Mouse (Mus musculus) retina, postnatal 1 day (tissue): ENCODE results near the gene Cyb5rl.
"Not testable (repeated sequence)": the region's sequence is repeated elsewhere in the genome, so short reads cannot be mapped to it uniquely, and the experiment has no call there.

Experiments
- DNase-seq: peaks from one replicate; pipeline ENCODE4 v3.0.0-alpha.2; 2012

Cyb5rl gene

DNA sequence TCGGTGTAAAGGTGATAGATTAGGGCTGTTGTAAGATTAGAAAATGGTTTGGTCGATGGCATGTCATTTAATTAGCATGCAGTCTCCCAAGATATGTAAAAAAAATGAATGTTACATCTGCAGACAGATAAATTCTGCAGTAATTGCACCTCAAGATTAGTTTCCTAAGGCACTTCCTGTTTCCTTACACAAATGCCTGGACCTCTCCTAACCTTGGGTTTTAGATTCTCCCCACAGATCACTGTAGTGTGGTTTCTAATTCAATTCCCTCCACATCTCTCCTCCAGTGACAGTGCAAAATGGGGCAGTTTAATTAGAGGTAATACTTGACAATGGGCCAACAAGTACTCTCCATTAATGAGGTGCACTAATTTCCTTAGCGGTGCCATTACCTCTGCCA is 3.6 kb upstream of the Cyb5rl start:
- no peak for DNase-seq

DNA sequence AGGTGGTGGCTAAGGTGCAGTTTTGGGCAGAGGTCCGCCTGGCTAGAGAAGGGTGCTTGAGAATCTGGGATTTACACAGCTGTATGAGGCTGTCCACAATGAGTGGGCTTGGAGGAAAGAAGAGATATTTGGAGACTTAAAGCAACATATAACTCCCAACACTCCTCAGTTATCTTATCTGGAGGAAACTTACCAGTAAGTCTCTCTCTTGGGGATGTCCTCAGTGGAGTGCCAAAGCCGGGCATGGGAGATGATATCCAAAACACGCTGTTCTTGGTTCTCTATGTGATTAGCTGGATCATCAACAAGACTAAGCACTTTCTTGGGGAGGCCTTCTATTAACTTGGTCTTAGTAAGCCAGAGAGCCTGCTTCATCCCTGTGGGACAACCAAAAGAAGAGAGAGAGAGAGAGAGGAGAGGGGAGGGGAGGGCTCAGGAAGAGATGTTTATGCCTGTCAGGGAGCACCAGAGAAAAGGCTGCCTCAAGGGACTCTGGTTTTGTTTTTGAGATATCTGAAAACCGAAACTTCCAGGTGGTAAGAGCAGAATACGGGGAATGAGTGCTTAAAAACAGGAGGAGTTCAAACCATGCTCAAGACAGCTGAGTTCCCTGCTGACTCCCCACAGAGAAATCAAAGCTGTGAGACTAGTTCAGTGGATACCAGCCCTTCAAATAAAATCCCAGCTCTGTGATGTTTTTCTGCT is 2.2 kb upstream of the Cyb5rl start:
- DNase-seq, result no peak

DNA sequence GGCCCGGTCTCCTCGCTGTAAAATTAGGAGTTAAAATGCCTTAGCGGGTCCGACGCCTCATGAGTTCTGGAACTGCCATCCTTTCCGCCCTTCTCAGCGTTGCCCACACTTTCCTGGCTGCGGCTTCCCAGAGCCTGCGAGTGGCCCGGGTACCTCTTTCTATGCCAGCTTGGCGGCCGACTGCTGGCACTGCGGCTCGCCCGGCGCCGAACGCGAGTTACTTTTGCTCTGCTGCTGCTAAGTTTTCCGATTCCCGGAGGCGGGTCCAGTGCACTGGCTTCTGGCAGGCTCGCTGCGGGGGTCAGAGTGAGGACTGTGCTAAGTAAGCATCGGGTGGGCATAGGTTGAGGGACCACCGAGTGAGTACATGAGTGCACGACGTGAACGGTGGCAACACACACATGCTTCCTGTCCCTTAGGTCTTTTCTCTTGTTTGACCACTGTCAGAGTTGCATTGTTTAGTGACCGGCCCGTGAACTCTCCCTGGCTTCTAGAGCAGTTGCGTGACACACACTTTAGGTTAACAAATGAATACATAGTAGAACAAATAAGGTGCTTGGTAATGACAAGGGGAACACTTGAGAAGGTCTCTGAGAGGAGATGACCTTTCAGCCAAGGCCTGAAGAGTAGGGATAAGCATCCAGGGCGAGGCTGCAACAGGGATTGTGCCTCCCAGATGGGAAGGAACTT is 508 bp downstream of the Cyb5rl start:
- no peak for DNase-seq

DNA sequence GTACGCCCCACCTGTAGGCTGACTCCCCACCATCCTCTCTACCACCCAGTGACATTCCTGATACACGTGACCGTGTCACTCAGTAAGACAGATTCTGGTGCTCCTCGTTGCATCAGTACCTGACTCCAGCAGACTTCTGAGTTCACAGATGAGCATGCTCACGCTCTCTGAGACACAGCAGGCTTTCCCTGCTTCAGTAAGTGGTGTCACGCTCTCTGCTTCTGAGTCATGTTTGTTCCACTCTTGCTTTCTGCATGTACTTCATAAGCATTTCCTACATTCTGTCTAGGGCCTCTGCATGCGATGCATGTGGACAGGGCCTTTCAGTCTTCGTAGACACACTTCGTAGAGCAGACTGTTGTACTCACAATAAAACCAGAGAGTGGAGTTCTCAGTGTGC is 5.6 kb downstream of the Cyb5rl start:
- no peak for DNase-seq

DNA sequence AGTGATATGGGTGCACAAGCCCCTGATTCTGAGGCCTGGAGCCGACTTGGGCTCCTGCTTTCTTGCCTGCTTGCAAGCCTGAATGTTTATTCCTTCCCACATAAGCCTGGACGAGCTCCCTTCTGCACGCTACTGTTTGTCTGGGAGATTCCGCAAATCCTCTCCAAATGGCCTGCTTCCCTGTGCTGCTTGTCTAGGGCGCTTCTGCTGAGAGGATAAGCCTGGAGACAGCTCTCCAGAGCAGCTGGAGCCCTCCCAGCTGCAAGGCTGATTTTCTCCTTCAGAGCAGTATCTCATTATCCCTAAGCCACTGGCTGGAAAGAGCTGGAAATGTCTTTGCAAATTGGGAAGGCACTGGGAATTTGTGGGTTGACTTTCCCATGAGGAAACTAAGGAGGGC is 8.7 kb downstream of the Cyb5rl start:
- peak; percentile 83 for DNase-seq

DNA sequence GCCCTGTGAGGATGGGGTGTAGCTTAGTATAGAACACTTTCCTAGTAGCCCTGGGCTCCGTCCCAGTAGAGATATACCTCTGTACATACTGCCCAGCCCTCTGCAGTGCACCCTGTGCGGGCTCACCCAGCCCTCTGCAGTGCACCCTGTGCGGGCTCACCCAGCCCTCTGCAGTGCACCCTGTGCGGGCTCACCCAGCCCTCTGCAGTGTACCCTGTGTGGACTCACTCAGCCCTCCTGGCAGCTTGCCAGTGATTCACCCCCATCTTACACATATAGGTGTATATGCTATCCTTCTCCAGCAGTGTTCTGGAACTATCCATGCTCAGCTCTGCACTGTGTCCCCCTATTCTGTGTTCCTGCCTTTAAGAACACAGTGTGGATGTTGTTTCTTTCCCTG is 12.1 kb downstream of the Cyb5rl start:
- DNase-seq, result no peak

DNA sequence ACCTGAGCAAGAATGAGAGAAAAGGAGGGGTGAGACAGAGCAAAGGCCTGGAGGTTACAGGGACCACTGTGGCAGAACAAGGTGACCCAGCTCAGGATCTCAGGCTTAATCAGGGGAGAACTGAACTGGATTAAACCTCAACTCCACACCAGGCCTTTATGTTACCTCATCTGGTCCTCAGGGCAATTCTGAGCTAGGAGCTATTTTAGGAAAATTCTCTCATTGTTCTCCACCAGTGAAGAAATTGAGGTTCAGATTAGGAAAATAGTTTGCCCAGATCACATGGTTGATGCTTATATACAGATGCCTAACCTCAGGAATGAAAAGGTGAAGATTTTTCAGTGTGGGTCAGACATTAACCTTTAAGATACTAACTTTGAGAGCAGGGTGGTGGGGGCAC is 12.9 kb downstream of the Cyb5rl start:
- DNase-seq, result no peak

DNA sequence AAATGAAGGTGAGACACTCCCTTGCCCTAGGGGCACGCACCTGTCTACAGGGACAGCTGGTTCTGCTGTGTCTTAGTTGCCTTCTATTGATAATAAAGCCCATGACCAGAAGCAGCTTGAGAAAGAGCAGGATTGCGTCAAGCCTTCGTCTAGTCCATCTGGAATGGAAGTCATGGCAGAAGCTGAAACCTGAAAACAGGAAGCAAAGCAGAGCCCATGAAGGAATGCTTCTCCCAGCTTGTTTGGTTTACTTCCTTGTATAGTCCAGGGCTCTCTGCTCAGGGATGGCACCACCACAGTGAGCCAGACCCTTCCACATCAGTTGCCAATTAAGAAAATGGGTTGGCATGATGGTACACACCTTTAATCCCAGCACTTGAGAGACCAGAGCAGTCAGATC is 15.4 kb downstream of the Cyb5rl start:
- DNase-seq, result no peak

DNA sequence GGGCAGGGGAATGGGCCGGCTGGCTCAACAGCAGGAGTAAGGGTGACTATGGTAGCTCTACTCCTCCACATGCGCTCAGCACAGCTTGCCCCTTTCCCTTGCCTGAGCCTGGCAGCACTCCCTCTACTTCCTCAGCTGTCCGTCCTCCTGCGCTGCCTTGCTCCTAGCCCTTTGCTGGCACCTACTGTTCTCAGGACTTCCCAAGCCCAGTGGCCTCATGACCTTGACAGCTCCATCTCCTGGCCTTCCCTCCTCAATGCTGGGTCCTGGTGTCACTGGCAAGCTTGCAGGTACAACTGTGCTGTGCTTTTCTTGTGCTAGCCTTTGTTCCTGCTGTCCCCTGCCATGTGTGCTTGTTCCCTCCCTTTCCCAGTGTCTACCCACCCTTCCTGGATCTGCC is 16.3 kb downstream of the Cyb5rl start:
- DNase-seq, result no peak

DNA sequence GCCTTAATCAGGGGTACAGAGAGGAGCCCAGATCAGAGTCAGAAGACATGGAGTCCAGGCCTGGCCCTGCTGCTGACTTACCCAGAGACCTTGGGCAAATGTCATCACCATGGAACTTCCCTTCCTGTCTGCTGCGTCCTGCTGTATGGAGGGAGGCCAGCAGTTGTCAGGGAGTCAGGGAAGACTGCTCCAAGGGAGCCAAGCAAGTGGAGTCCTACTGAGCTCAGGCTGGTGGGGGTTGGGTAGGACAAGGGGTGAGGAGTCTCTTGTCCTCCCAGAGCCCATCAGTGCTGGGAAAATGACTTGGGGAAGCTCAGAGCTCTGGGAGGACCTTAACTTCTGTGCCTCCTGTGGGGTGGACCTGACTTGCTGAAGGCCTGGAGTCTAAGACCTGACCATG is 17.6 kb downstream of the Cyb5rl start:
- no peak for DNase-seq

DNA sequence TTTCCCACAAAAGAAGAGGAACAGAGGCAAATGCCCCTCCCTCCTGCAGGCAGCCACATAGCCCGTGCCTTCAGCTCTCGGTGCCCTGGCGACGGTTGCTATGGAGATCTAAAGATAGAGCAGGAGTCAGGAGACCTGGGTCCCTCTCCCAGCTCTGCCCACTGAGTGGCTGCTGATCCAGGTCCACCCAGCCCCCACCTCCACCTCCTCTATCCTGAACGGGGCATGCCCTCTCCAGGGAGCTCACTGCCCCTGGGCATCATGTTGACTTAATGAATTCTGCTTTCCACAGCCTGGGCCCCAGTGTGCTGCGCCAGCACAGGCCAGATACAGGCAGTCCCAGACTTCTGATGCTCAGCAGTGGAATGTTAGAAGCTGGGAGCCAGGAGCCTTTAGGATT is 18.1 kb downstream of the Cyb5rl start:
- peak; percentile 84 for DNase-seq

DNA sequence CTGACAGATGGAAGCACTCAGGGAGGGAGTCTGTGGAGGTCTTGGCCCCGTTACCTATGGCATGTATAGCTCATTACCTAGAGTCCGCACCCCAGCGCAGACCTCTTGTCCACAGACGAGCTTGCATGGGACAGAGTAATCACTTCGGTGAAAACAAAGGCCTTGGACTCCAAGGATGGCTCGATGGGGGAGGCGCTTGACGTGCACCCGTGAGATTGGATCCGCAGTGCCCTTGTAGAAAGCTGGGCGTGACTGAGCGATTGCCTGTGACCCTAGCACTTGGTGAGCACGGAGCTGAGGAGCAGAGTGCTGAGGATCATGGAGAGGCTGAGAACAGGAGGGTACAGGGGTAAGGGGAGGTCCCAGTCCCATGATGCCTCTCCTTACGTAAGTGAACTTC is 24.9 kb downstream of the Cyb5rl start:
- DNase-seq, result no peak

DNA sequence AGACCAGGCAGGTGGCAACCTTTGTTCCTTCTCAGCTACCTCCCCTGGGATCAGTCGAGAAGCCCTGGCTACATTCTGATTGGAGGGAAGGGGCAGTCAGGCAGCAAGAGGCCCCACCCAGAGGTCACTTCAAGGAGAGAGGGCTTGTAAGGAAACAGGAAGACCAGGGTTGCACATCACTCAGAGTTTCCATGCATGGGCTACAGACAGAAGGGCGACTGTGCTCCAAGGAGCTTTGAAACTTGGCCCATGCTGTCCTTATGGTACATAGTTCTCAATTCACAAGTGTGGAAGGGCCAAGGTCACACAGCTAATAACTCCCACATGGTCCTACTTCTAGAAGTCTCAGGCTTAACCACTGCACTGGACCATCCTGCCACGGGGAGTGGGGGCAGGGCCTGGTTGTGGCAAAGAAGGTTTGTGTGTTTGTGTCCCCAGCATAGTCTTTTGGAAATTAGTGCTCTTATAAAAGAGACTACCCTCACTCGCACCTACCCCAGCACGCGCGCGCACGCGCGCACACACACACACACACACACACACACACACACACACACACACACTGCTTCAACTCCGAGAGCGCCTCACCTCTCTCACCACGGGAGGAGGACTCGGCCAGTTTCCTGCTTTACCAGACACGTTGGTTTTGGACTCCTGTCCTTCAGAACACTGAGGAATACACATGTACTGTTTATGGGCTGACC is 27.8 kb downstream of the Cyb5rl start:
- DNase-seq, result no peak

DNA sequence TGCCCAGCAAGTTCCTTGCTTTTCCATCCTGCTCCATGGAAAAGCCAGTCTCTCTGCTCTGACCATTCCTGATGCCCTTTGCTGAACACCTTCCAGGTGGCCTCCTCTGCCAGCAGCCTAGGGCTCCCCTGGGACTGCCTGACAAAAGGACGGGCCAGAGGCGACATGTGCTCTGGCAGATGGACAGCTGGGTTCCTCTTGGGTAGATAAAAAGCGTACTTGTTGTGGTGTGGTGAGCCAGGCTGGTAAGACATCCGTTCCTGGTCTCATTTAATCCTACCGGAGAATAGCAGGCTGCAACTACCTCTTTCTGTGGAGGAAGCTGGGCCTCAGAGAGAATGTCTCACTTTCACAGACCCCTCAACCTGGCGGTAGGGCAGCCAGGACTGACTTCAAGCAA is 29.3 kb downstream of the Cyb5rl start:
- DNase-seq, result peak; percentile 57

DNA sequence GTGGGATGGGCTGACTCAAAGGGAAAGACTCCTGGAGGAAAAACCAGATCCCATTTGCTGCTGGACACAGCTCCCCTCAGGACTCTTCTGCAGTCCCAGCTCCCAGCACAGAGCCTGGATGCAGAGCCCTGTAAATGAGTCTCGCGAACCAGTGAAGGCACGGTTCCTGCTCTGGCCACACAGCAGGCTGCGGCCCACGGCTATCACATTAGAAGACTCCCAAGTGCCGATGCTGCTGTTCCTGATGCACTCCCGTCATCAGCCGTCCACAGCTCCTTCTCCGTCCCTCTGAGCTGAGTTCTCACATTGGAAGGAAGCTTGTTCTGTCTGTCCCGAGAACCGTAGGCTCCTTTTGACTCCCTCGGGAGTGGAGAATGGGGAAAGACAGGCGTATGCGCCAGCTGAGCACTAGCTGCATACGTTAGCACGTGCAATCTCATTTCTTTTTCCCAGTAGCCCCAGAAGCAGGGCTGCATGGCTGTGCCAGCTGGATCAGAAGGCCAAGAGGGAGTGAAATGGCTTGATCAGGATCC is 30.1 kb downstream of the Cyb5rl start, which contains the start of gene Cdcp2:
TSS of gene Cdcp2 (plus strand) at position 51 of the 533 bp plus-strand sequence.
- DNase-seq, result no peak

DNA sequence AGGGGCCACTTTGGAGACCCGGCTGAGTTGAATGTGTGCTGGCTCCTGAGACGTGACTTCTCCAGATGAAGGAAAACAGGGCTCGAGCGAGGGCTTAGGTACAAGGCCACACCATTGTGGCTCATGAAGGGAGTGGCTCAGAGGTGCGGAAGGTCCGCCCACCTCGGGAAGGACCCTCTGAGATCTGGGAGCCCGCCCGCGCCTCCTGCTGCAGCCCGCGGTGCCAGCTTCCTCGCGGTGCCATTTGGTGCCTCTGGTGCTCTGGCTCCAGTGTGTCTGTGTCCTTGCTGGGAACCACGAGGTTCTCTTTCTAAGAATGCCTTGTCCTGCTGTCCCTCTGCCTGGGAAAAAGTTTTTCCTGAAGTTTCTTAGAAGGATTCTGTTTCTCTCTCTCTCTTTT is 31.1 kb downstream of the Cyb5rl start:
- no peak for DNase-seq

DNA sequence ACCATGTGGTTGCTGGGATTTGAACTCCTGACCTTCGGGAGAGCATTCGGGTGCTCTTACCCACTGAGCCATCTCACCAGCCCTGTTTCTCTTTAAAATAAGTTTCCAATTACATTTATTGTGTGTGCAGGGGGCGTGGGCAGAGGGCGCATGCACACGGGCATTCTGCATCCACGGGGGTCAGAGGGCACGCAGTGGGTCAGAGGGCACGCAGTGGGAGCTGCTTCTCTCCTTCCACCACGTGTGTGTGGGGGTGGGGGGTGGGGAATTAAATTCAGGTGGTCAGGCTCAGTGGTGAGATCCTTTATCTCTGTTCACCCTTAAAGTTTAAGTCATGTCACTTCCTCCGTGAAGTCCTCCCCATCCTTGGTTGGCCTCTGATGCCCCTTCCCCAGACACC is 31.6 kb downstream of the Cyb5rl start:
- no peak for DNase-seq

DNA sequence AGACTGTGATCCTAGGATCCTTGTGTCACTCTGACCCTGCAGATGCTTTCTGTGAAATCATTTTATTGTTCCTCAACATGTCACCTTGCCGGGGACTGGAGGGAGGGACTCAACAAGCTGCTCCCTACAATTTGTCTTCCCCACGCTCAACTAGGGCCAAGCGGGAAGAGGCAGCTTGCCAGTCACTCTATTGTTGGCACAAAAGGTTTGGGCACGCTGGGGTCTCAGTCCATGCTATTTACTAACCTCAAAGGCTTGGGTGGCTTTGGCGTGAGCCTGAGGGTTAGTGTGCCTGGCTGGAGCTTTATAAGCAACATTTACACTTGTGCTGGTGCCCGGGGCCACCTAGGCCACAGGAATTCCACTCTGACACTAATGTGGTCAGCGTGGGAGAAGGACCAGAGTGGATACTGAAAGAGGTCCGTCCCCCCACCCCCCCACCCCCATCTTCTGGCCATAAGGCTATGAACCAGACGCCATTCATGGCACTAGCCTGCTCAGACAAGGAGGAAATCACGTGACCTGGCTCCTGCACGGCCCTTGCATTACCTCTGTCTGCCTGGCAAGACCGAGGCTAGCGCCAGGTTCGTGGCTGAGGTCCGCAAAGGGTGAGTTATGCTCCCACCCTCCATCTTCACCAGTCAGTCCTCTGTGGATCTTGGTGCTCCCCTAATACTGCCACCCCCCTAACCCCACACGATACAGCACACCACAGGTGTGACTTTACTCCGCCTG is 32.2 kb downstream of the Cyb5rl start:
- DNase-seq, result no peak

DNA sequence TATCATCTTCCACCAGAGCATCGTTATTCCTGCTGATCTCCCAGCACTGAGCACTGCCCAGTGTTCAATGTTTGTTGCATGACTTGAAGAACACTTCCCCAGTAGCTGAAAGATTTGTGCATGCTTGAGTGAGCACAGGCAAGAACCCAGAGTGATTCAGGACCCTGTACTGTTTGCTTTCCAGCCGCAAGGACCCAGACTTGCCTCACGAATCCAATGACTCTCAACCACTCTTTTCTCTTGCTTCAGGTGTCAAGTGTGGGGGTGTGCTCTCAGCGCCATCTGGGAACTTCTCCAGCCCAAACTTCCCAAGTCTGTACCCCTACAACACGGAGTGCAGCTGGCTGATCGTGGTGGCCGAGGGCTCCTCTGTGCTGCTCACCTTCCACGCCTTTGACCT is 35.4 kb downstream of the Cyb5rl start:
- DNase-seq, result no peak

DNA sequence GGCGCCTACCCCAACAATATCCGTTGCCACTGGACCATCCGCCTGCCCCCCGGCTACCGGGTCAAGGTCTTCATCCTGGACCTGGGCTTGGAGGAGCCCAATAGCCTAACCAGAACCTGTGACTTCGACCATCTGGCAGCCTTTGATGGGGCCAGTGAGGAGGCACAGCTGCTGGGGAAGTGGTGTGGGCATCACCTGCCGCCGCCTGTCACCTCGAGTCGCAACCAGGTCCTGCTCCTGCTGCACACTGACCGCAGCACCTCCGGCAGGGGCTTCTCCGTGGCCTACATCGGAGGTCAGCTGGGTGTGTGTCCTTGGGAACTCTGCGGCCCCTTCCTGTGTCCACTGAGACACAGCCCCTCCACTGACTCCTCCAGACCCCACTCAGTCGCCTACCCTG is 40.0 kb downstream of the Cyb5rl start:
- no peak for DNase-seq

DNA sequence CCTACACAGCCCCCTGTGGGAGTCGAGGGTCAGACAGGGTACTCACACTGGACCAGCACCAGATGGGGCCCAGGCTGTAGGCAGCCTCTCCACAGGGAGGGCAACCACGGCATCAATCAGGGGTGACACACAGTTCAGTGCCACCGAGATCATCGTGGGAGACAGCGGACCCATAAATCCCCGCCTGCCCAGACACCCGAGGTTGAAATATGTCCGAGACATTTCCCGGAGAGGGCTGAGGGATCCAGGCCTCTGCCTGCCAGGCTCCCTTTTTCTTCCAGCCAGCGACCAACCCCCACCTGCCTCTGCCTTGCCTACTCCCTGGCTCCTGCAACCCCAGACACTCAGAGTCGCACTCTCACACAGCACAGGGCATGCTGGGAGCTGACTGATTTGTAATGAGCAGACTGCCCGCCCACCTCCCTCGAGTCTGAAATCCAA is 41.5 kb downstream of the Cyb5rl start:
- peak; percentile 50 for DNase-seq

DNA sequence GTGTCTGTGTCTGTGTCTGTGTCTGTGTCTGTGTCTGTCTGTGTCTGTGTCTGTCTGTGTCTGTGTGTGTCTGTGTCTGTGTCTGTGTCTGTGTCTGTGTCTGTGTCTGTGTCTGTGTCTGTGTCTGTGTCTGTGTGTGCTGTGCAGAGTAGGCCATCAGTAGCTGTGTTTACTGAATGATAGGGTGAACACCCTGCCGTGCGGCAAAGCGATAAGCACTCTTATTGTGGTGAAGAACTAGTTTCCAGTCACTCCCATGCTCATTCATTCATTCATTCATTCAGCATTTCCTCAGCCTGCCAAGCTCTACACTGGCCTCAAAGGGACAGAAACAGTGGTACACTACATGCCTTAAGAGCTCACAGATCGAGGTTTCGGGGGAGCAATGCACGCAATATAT is 42.4 kb downstream of the Cyb5rl start:
- DNase-seq, result not testable (repeated sequence)

DNA sequence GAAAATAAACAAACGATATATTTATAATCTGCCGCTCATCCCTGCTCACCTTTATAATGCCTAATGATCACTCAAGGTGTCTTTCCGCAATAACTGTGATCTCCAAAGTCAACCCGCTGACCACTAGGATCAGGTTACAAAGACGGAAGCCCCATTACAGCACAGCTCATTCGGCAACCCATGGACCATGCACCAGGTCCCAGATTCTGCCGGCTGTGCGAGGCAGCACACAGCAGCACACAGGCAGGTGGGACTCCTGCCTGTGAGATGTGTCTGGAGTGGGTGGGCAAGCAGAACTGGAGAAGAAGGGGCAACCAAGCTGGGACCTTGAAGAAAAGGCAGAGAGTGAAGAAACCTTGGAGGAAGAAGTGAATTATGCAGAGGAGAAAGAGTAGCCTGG is 47.5 kb downstream of the Cyb5rl start:
- no peak for DNase-seq
